33 mouse cellular contexts compared by ENCODE assay signal in the genomic region with DNA sequence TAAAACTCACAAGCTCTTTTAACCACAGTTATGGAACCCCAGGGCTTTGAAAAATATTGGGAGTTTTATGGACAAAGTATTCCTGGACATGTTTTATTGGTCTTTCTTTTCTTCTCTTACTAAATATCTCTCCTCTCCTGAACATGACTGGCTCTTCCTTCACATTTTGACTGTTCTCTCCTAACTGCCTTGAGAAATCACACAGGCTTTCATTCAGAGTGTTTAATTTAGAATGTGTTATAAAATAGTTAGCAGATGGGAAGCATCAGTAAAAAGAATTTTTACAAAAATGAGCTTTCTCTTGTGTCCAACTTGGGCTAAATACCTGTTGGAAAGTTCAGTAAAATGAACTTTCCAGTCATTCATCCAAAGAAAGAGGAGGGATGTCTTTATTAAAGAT.
"Had no signal": no experiment of that assay in that cellular context is flagged by ENCODE, and none has a peak within 500 bp of the region (broad histone marks: within the 10 kb centered on the region; RNA-seq: fewer than 3 reads in every experiment).

No protein-coding gene starts in this region.

- ATAC-seq: hindbrain, embryonic 16.5 days; hindbrain, postnatal 0 days; inflammation-experienced regulatory T-cells, adult 6 months; intestine, embryonic 15.5 days; intestine, embryonic 16.5 days; intestine, postnatal 0 days had no signal

- DNase-seq: heart, postnatal 10 days; heart, postnatal 14 days; heart, postnatal 36 days; heart, postnatal 4 days; kidney, adult 11 months; kidney, adult 18-20 months; kidney, adult 2 months; kidney, adult 8-10 months; kidney, adult 9 months; kidney, postnatal 10 days; kidney, postnatal 14 days; kidney, postnatal 25 days; kidney, postnatal 36 days; kidney, postnatal 4 days; layer of hippocampus, adult 9-11 months; layer of hippocampus, postnatal 36 days had no signal

- H3K27ac ChIP-seq: heart, embryonic 13.5 days; heart, embryonic 15.5 days; hindbrain, embryonic 10.5 days; hindbrain, embryonic 12.5 days; hindbrain, embryonic 13.5 days; hindbrain, embryonic 14.5 days; hindbrain, embryonic 15.5 days; hindbrain, postnatal 0 days; intestine, embryonic 15.5 days; kidney, embryonic 15.5 days; kidney, postnatal 0 days; layer of hippocampus, adult 2 months had no signal

- H3K4me3 ChIP-seq: heart, embryonic 12.5 days; heart, embryonic 13.5 days; heart, embryonic 15.5 days; hindbrain, embryonic 10.5 days; hindbrain, embryonic 12.5 days; hindbrain, embryonic 13.5 days; hindbrain, embryonic 15.5 days; intestine, embryonic 15.5 days; kidney, embryonic 15.5 days; layer of hippocampus, adult 2 months had no signal
